Mouse (Mus musculus): ENCODE measurements around the gene Sorl1.

DNA sequence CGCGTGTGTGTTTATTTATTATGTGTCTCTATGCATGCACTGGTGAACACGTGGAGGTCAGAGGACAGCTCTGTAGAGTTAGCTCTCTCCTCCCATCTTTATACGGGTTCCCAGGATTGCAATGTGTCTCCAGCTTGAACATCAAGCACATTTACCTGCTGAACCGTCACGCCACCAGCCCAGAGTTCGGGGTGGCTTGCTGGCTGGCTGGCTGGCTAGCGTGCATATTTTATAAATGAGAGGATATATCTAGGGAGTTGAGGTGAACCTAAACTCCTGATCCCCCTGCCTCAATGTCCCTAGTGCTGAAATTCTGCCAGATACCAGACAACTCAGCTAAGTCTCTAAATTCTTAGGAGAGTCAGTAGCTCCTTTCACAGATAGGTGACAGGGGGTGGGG, 79.4 kb downstream of the Sorl1 start:
- TF ChIP-seq CTCF (IDR thresholded peaks at IDR 0.05; ENCODE audit: low read depth) (no peak), EP300 (IDR thresholded peaks at IDR 0.05; ENCODE audit: low read depth) (no peak)

Measured in heart, postnatal 0 days (tissue).